Mouse (Mus musculus) spleen, adult 2 months (tissue): Measurements from ENCODE around the gene Lpcat3.

Source experiments
- CTCF ChIP-seq: fragments of 200-500 bp; IDR thresholded peaks from 2 replicates; pipeline ENCODE4 v1.5.1; 2011; ENCODE audit warnings: mild to moderate bottlenecking, inconsistent platforms; ENCODE audit not compliant: insufficient read depth, insufficient read length, insufficient replicate concordance; ENCODE audit errors: extremely low read depth
- POLR2A ChIP-seq: fragments of 200-500 bp; IDR thresholded peaks from 2 replicates; pipeline ENCODE4 v1.6.1; 2011; ENCODE audit warnings: low read depth, low read length, inconsistent platforms

GRCm38 (mm10) chr6:124703789-124704188, 41.0 kb downstream of the Lpcat3 start:
- no peak for TF ChIP-seq CTCF
- no peak for TF ChIP-seq POLR2A
